Mouse (Mus musculus) right cerebral cortex, postnatal 36 days (tissue): Measurements from ENCODE around the gene Mbd4.
"Not testable (repeated sequence)": the region's sequence is repeated elsewhere in the genome, so short reads cannot be mapped to it uniquely, and the experiment has no call there.

Source experiments
- DNase-seq, 2 experiments: peaks; one replicate each; pipeline ENCODE4 v3.0.0; 2022; ENCODE audit warnings: low spot score in 2 of 2, mixed read lengths in 1 of 2

Gene Mbd4

GRCm38 (mm10) chr6:115853091-115853813, at the start of gene Mbd4, which contains the start of gene Ift122:
Gene Mbd4, minus strand, starts transcription at chr6:115853371.
Gene Ift122, plus strand, starts transcription at chr6:115853470.
- DNase-seq = peak; percentile 98 to 99

GRCm38 (mm10) chr6:115902545-115902944, 49.4 kb upstream of the Mbd4 start:
- DNase-seq = peak in 1 of 2 experiments; percentile 52

GRCm38 (mm10) chr6:115901489-115901931, 48.3 kb upstream of the Mbd4 start:
- DNase-seq = no peak

- DNase-seq = peak; percentile 75 to 78
Measured at GRCm38 (mm10) chr6:115901062-115901461, 47.9 kb upstream of the Mbd4 start.

GRCm38 (mm10) chr6:115897926-115898520, 44.9 kb upstream of the Mbd4 start:
- DNase-seq = no peak

GRCm38 (mm10) chr6:115897117-115897516, 43.9 kb upstream of the Mbd4 start:
- no peak for DNase-seq

GRCm38 (mm10) chr6:115896346-115896745, 43.2 kb upstream of the Mbd4 start:
- DNase-seq = no peak

- no peak for DNase-seq
Measured at GRCm38 (mm10) chr6:115892363-115892762, 39.2 kb upstream of the Mbd4 start.

GRCm38 (mm10) chr6:115891497-115892061, 38.4 kb upstream of the Mbd4 start:
- DNase-seq = peak; percentile 79 to 84

GRCm38 (mm10) chr6:115891061-115891460, 37.9 kb upstream of the Mbd4 start:
- DNase-seq = peak; percentile 42 to 79

GRCm38 (mm10) chr6:115890601-115891000, 37.4 kb upstream of the Mbd4 start:
- no peak for DNase-seq

- no peak for DNase-seq
Measured at GRCm38 (mm10) chr6:115888296-115888695, 35.1 kb upstream of the Mbd4 start.

GRCm38 (mm10) chr6:115886894-115887293, 33.7 kb upstream of the Mbd4 start:
- DNase-seq = no peak

- DNase-seq = no peak
Measured at GRCm38 (mm10) chr6:115884018-115884417, 30.8 kb upstream of the Mbd4 start.

- no peak for DNase-seq
Measured at GRCm38 (mm10) chr6:115880751-115881150, 27.6 kb upstream of the Mbd4 start.

- no peak for DNase-seq
Measured at GRCm38 (mm10) chr6:115879736-115880135, 26.6 kb upstream of the Mbd4 start.

- no peak for DNase-seq
Measured at GRCm38 (mm10) chr6:115878694-115879093, 25.5 kb upstream of the Mbd4 start.

GRCm38 (mm10) chr6:115877239-115877638, 24.1 kb upstream of the Mbd4 start:
- no peak for DNase-seq

- DNase-seq = not testable (repeated sequence)
Measured at GRCm38 (mm10) chr6:115871318-115871717, 18.1 kb upstream of the Mbd4 start.

- not testable (repeated sequence) for DNase-seq
Measured at GRCm38 (mm10) chr6:115867157-115867556, 14.0 kb upstream of the Mbd4 start.

- DNase-seq = no peak
Measured at GRCm38 (mm10) chr6:115865246-115865645, 12.1 kb upstream of the Mbd4 start.

GRCm38 (mm10) chr6:115863340-115863841, 10.2 kb upstream of the Mbd4 start:
- DNase-seq = peak; percentile 51 to 86
